Mouse (Mus musculus): ENCODE measurements around the gene Hyal5. TPM values are rescaled to one million over a fixed set of nuclear protein-coding genes. Genes with fewer than 3 reads are reported as not detected.

The Hyal5 gene
- polyA plus RNA-seq (2017; shearing (Covaris generic)): not detected

DNA sequence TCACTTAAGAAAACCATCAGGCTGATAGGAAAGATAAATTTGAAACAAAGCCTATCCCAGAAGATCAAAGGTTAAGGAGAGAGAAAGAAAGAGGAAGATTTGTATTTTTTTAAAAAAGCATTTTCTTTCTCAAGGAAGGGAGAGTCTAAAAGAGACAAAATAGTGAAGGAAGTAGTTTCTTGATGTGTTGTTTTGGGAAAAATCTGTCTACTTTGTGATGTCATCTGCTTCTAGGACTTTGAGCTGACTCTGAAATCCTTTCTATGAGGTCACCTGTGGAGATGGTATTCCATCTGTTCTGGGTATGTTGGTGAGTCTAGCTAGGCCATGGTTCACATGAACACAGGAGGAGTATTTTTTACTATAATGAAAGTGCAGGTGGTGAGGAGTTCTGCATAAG is at the start of gene Hyal5:
TSS of gene Hyal5 (plus strand) at position 301 of the 400 bp plus-strand sequence.

Other genes with a start within 250 kb of the Hyal5 start
- 32.4 TPM for gene Wasl, start 193.0 kb upstream of the Hyal5 start, polyA plus RNA-seq (2017; shearing (Covaris generic))
- gene Hyal6, start 124.8 kb upstream of the Hyal5 start, polyA plus RNA-seq (2017; shearing (Covaris generic)): 0.29 TPM
- gene Hyal4, start 109.7 kb upstream of the Hyal5 start, polyA plus RNA-seq (2017; shearing (Covaris generic)): not detected
- 0.39 TPM for gene Spam1, start 66.8 kb upstream of the Hyal5 start, polyA plus RNA-seq (2017; shearing (Covaris generic))
- gene Tmem229a, start 98.3 kb downstream of the Hyal5 start, polyA plus RNA-seq (2017; shearing (Covaris generic)): 0.22 TPM